Mouse (Mus musculus): ENCODE measurements around the gene Ntng1.

DNA sequence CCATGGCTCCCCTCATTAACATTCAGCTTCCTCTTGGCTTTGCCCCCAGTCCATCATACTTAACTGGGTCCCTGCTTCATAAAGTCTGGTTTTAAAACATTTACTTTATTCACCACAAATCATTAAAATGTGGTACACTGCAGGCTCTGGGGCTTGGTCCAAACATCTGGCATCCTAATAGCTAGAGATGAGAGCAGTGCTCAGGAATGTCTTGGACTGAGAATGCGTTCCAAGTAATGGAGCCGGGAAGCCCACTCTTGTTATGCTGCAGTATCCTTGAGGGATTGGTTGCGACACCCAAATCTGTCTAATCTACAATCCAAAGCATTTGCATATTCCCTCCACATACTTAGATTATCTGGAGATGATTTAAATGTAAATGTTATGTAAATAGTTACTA is 207.5 kb downstream of the Ntng1 start:
- TF ChIP-seq POLR2A (IDR thresholded peaks at IDR 0.05; ENCODE audit: low read depth, low read length) (no peak), CTCF (IDR thresholded peaks at IDR 0.05; ENCODE audit: extremely low read depth, insufficient read depth, insufficient read length, insufficient replicate concordance) (no peak)
